In the genomic region with DNA sequence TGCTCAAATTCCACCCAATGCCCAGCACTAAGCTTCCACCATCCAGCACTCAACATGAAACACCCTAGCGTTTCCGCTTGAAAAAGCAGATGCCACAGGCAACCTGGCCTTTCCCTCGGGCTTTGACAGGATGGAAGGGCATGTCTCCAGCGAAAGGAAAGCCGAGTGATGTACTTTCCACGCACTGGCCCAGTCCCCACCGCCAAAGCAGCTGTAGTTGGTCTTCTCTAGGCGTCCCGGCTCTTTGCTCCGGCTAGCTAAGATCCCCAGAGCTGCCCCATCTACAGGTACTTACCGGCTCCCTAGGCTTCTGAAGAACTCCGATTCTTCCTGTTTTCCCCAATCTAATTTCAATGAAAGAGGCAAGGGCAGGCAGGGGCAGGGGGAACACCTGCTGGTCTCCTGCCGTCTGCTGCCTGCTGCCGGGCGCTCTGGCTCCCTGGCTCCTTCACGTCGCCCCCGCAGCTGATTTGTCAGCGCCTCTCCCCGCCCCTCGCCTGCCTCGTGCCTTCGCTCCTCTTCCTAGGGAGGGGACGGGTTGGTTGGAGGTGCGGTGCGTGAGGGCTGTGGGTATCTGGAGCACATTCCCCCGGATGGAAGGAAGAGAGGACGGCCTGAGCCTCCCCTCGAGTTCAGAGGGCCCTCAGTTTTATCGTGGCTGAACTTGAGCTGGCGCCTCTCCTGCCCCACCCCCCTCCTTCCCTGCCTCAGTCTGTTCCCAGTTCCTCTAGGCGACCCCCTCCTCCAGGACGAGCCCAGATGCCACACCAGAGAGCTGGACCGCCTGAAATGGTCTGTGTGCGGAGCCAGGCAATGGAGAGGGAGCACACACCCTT, we compare ENCODE assay signal across 7 mouse cellular contexts. TPM values are rescaled to one million over a fixed set of nuclear protein-coding genes. Genes with fewer than 3 reads are reported as not detected.
A peak's percentile ranks its signal among the peaks of the same experiment; 100 is the strongest.
DNase-seq lines count a peak whose midpoint lies in the region; ATAC-seq and TF ChIP-seq lines count a peak whose summit lies in the region.

No protein-coding gene starts in this region.

- peak overlapping the region; percentile 84 for H3K4me2 ChIP-seq in forebrain, embryonic 13.5 days
- H3K4me2 ChIP-seq in intestine, embryonic 15.5 days (replicated peaks): peak overlapping the region; percentile 92

- no peaks in the 10 kb centered on the region for H3K9me3 ChIP-seq in forebrain, embryonic 13.5 days (replicated peaks)
- H3K9me3 ChIP-seq in intestine, embryonic 15.5 days: no peaks in the 10 kb centered on the region

- peak overlapping the region; percentile 57 for H3K4me3 ChIP-seq in forebrain, embryonic 13.5 days
- H3K4me3 ChIP-seq in intestine, embryonic 15.5 days (replicated peaks): peak overlapping the region; percentile 40
- H3K4me3 ChIP-seq in spleen, adult 2 months (ENCODE audit: extremely low read depth, insufficient read depth, insufficient read length): peak overlapping the region; percentile 29

- H3K9ac ChIP-seq in forebrain, embryonic 13.5 days: peak overlapping the region; percentile 71
- H3K9ac ChIP-seq in intestine, embryonic 15.5 days: peak overlapping the region; percentile 21

- DNase-seq in adrenal gland, adult 8-10 months: peak; percentile 3
- peak; percentile 79 for DNase-seq in cerebellum, adult 11-12 months
- DNase-seq in left cerebral cortex, adult 9 months (ENCODE audit: low spot score in 2 of 2): peak; percentile 55 to 77
- DNase-seq in spleen, adult 2 months (ENCODE audit: low read depth in 1 of 2, low spot score in 2 of 2): no peak

- no peak for TF ChIP-seq CTCF in spleen, adult 2 months (IDR thresholded peaks at IDR 0.05; ENCODE audit: extremely low read depth, insufficient read depth, insufficient read length, insufficient replicate concordance)

- no peak for TF ChIP-seq POLR2A in spleen, adult 2 months (IDR thresholded peaks at IDR 0.05; ENCODE audit: low read depth, low read length)

- no peaks in the 10 kb centered on the region for H3K36me3 ChIP-seq in forebrain, embryonic 13.5 days (ENCODE audit: poor library complexity, severe bottlenecking)
- H3K36me3 ChIP-seq in intestine, embryonic 15.5 days: no peaks in the 10 kb centered on the region
- no peaks in the 10 kb centered on the region for H3K36me3 ChIP-seq in spleen, adult 2 months (ENCODE audit: control insufficient read depth, insufficient read depth, low read length)

- peak overlapping the region; percentile 85 for H3K27ac ChIP-seq in forebrain, embryonic 13.5 days
- no peak overlapping the region for H3K27ac ChIP-seq in intestine, embryonic 15.5 days
- peak overlapping the region; percentile 37 for H3K27ac ChIP-seq in spleen, adult 2 months (ENCODE audit: insufficient read depth, low read length)

- H3K27me3 ChIP-seq in forebrain, embryonic 13.5 days: no peaks in the 10 kb centered on the region
- no peaks in the 10 kb centered on the region for H3K27me3 ChIP-seq in intestine, embryonic 15.5 days (replicated peaks)
- H3K27me3 ChIP-seq in spleen, adult 2 months (ENCODE audit: control insufficient read depth, insufficient read depth, low read length): no peaks in the 10 kb centered on the region

- under 1% methylated on average over 35 of the region's 35 CpGs for WGBS in forebrain, embryonic 13.5 days
- WGBS in intestine, embryonic 15.5 days: under 1% methylated on average over 34 of the region's 35 CpGs
- 3% methylated on average over 34 of the region's 35 CpGs for WGBS in spleen, adult 2 months

- H3K4me1 ChIP-seq in forebrain, embryonic 13.5 days: peaks cover 19% of the 10 kb centered on the region
- peaks cover 8% of the 10 kb centered on the region; the same call in 1 of the 2 replicates for H3K4me1 ChIP-seq in intestine, embryonic 15.5 days (replicated peaks)
- H3K4me1 ChIP-seq in spleen, adult 2 months (ENCODE audit: control insufficient read depth, insufficient read depth, insufficient read length): no peaks in the 10 kb centered on the region

- ATAC-seq in forebrain, embryonic 13.5 days: peak; percentile 93
- peak; percentile 93 for ATAC-seq in intestine, embryonic 15.5 days
- ATAC-seq in megakaryocyte progenitor cell, adult 5-6 weeks (replicated peaks; ENCODE audit: poor library complexity): peak; percentile 74

RNA-seq across cellular contexts. Expression of a gene that starts 1.0 kb away (rescaled TPM):
- total RNA-seq in adrenal gland, adult 8-10 months (2022): 1 to 10 TPM; 2.2 to 6.2 (median 3.1) TPM
- 54.7 and 57.7 TPM in 2 replicates for polyA plus RNA-seq in forebrain, embryonic 13.5 days (2015; fragmentation: Nextera tagmentation; extraction: Ambion mirVana)
- 31.7 and 33.5 TPM in 2 replicates for polyA plus RNA-seq in intestine, embryonic 15.5 days (2015; fragmentation: Nextera tagmentation; extraction: Ambion mirVana)
- 1.4 and 4.4 TPM in 2 replicates for total RNA-seq in megakaryocyte progenitor cell, adult 5-6 weeks (2015)
- 2.0 and 3.1 TPM in 2 replicates for total RNA-seq in megakaryocyte progenitor cell, adult 5-6 weeks (2017)
- 23.8 and 65.2 TPM in 2 replicates for polyA plus RNA-seq in spleen, adult 2 months (2012; rRNA removed)

Comparison
In these comparisons a context has a peak if more than half of its experiments do, and no peak if none do; other contexts are left out.
1. DNase-seq: peak in adrenal gland, adult 8-10 months (single experiment), cerebellum, adult 11-12 months (single experiment) and left cerebral cortex, adult 9 months (2 of 2); none in spleen, adult 2 months (0 of 2).
2. Peak in every context shown above with its lines, with median percentiles within 50 percentile points of each other: ATAC-seq and H3K4me3 ChIP-seq.